Mouse (Mus musculus) stomach, embryonic 14.5 days (tissue): ENCODE measurements around the gene Kansl1. TPM values are rescaled to one million over a fixed set of nuclear protein-coding genes. Genes with fewer than 3 reads are reported as not detected.
"Not testable (repeated sequence)": the region's sequence is repeated elsewhere in the genome, so short reads cannot be mapped to it uniquely, and the experiment has no call there.

Experiments used
- ATAC-seq: fragments of 200-750 bp; cut with Nextera tagmentation; 2 replicates; pipeline ENCODE4 v1.8.0; 2017; ENCODE audit warnings: low read depth, moderate TSS enrichment; ENCODE audit not compliant: insufficient number of reproducible peaks, insufficient read depth, low FRiP score
- H3K27ac ChIP-seq: fragments of 300-500 bp; sonication (generic); 2 replicates; pipeline ENCODE4 v1.5.1; 2014; ENCODE audit warnings: mild to moderate bottlenecking, low read length, moderate library complexity, mixed read lengths
- H3K27me3 ChIP-seq: fragments of 300-500 bp; sonication (generic); 2 replicates; pipeline ENCODE4 v1.6.1; 2014; ENCODE audit warnings: low read length, control low read depth, mixed read lengths; ENCODE audit not compliant: control insufficient read depth, insufficient read depth
- H3K36me3 ChIP-seq: fragments of 300-500 bp; sonication (generic); 2 replicates; pipeline ENCODE4 v1.6.1; 2014; ENCODE audit warnings: mild to moderate bottlenecking, control low read depth, low read length, moderate library complexity, mixed read lengths; ENCODE audit not compliant: control insufficient read depth, insufficient read depth
- H3K4me1 ChIP-seq: fragments of 300-500 bp; sonication (generic); 2 replicates; pipeline ENCODE4 v1.6.1; 2014; ENCODE audit warnings: low read length, control low read depth, mixed read lengths; ENCODE audit not compliant: control insufficient read depth, insufficient read depth
- H3K4me2 ChIP-seq: fragments of 300-500 bp; sonication (generic); replicated peaks from 2 replicates; pipeline ENCODE4 v1.6.1; 2014; ENCODE audit warnings: low read depth, low read length, control low read depth
- H3K4me3 ChIP-seq: fragments of 300-500 bp; sonication (generic); 2 replicates; pipeline ENCODE4 v1.5.1; 2014; ENCODE audit warnings: low read depth, low read length, control low read depth
- H3K9ac ChIP-seq: fragments of 300-500 bp; sonication (generic); replicated peaks from 2 replicates; pipeline ENCODE4 v1.6.1; 2014; ENCODE audit warnings: low read depth, mild to moderate bottlenecking, control low read depth, low read length, moderate library complexity, mixed read lengths
- H3K9me3 ChIP-seq: fragments of 300-500 bp; sonication (generic); 2 replicates; pipeline ENCODE4 v1.6.1; 2016; ENCODE audit warnings: low read depth, low read length, control low read depth; ENCODE audit not compliant: control insufficient read depth
- WGBS: fragments of 180-500 bp; shearing (Covaris S2); extraction: QIAGEN DNeasy Blood & Tissue Kit; methylation state at CpG from one replicate; pipeline ENCODE4 v1.1.7; 2014; 5-methylcytosine and 5-hydroxymethylcytosine counted together
- polyA plus RNA-seq: library from polyadenylated mRNA; unstranded; fragments of >200 nt; fragmentation: Nextera tagmentation; extraction: Ambion mirVana; gene quantifications from 2 replicates; pipeline ENCODE4 v1.2.1, GENCODE M21; 2014

The Kansl1 gene
- polyA plus RNA-seq, 1 experiment from 2014 or later = 28.1 TPM

GRCm38 (mm10) chr11:104461551-104461950, 7.1 kb downstream of the Kansl1 start:
- Histone ChIP-seq H3K4me3 (no peak overlapping the region), H3K36me3 (peaks cover 4% of the 10 kb centered on the region; the same call in 1 of the 2 replicates), H3K9me3 (no peaks in the 10 kb centered on the region), H3K9ac (no peak overlapping the region), H3K27ac (no peak overlapping the region), H3K4me2 (no peak overlapping the region), H3K4me1 (no peaks in the 10 kb centered on the region), H3K27me3 (no peaks in the 10 kb centered on the region)
- ATAC-seq = no peak

- no peaks in the 10 kb centered on the region for H3K4me1 ChIP-seq
- no peak overlapping the region for H3K4me3 ChIP-seq
- no peak overlapping the region for H3K27ac ChIP-seq
- H3K4me2 ChIP-seq = no peak overlapping the region
- H3K9me3 ChIP-seq = no peaks in the 10 kb centered on the region
- H3K9ac ChIP-seq = no peak overlapping the region
- H3K27me3 ChIP-seq = no peaks in the 10 kb centered on the region
- no peak for ATAC-seq
- peaks cover 4% of the 10 kb centered on the region; the same call in 1 of the 2 replicates for H3K36me3 ChIP-seq
- 94% methylated on average over 2 of the region's 2 CpGs for WGBS
Observed at GRCm38 (mm10) chr11:104459671-104460070, 9.0 kb downstream of the Kansl1 start.

GRCm38 (mm10) chr11:104458507-104458906, 10.2 kb downstream of the Kansl1 start:
- Histone ChIP-seq H3K9ac (no peak overlapping the region), H3K4me1 (no peaks in the 10 kb centered on the region), H3K27me3 (no peaks in the 10 kb centered on the region), H3K27ac (no peak overlapping the region), H3K4me2 (no peak overlapping the region), H3K36me3 (peaks cover 4% of the 10 kb centered on the region; the same call in 1 of the 2 replicates), H3K9me3 (no peaks in the 10 kb centered on the region), H3K4me3 (no peak overlapping the region)
- no peak for ATAC-seq
- 78% methylated on average over 2 of the region's 2 CpGs for WGBS

- Histone ChIP-seq H3K4me1 (no peaks in the 10 kb centered on the region), H3K4me2 (no peak overlapping the region), H3K36me3 (no peaks in the 10 kb centered on the region), H3K27me3 (no peaks in the 10 kb centered on the region), H3K4me3 (no peak overlapping the region), H3K9me3 (no peaks in the 10 kb centered on the region), H3K27ac (no peak overlapping the region), H3K9ac (no peak overlapping the region)
- ATAC-seq = no peak
- 90% methylated on average over 1 of the region's 1 CpGs for WGBS
Observed at GRCm38 (mm10) chr11:104452709-104453108, 16.0 kb downstream of the Kansl1 start.

GRCm38 (mm10) chr11:104451239-104451638, 17.4 kb downstream of the Kansl1 start:
- WGBS = 93% methylated on average over 1 of the region's 1 CpGs
- H3K36me3 ChIP-seq = no peaks in the 10 kb centered on the region
- H3K9me3 ChIP-seq = no peaks in the 10 kb centered on the region
- H3K27me3 ChIP-seq = no peaks in the 10 kb centered on the region
- no peak overlapping the region for H3K27ac ChIP-seq
- H3K4me1 ChIP-seq = no peaks in the 10 kb centered on the region
- no peak overlapping the region for H3K4me2 ChIP-seq
- ATAC-seq = no peak
- no peak overlapping the region for H3K4me3 ChIP-seq
- no peak overlapping the region for H3K9ac ChIP-seq

GRCm38 (mm10) chr11:104448499-104448898, 20.2 kb downstream of the Kansl1 start:
- not testable (repeated sequence) for H3K36me3 ChIP-seq, H3K9me3 ChIP-seq, H3K4me1 ChIP-seq, H3K27me3 ChIP-seq, H3K27ac ChIP-seq, H3K9ac ChIP-seq, ATAC-seq, H3K4me2 ChIP-seq, H3K4me3 ChIP-seq
- WGBS = 54% methylated on average over 2 of the region's 2 CpGs

GRCm38 (mm10) chr11:104445538-104445937, 23.1 kb downstream of the Kansl1 start:
- Histone ChIP-seq H3K4me3 (no peak overlapping the region), H3K9ac (no peak overlapping the region), H3K36me3 (no peaks in the 10 kb centered on the region), H3K27ac (no peak overlapping the region), H3K4me2 (no peak overlapping the region), H3K4me1 (peaks cover 4% of the 10 kb centered on the region; the same call in 1 of the 2 replicates), H3K27me3 (no peaks in the 10 kb centered on the region), H3K9me3 (no peaks in the 10 kb centered on the region)
- no peak for ATAC-seq
- WGBS = 74% methylated on average over 2 of the region's 2 CpGs

GRCm38 (mm10) chr11:104445044-104445443, 23.6 kb downstream of the Kansl1 start:
- no peaks in the 10 kb centered on the region for H3K36me3 ChIP-seq
- H3K27me3 ChIP-seq = no peaks in the 10 kb centered on the region
- no peak overlapping the region for H3K9ac ChIP-seq
- H3K4me3 ChIP-seq = no peak overlapping the region
- peaks cover 4% of the 10 kb centered on the region; the same call in 1 of the 2 replicates for H3K4me1 ChIP-seq
- H3K27ac ChIP-seq = no peak overlapping the region
- H3K9me3 ChIP-seq = no peaks in the 10 kb centered on the region
- ATAC-seq = no peak
- no peak overlapping the region for H3K4me2 ChIP-seq
- WGBS = 97% methylated on average over 1 of the region's 1 CpGs

- no peaks in the 10 kb centered on the region for H3K27me3 ChIP-seq
- no peaks in the 10 kb centered on the region for H3K36me3 ChIP-seq
- no peak overlapping the region; the same call in 1 of the 2 replicates for H3K9ac ChIP-seq
- 47% methylated on average over 2 of the region's 2 CpGs for WGBS
- H3K4me2 ChIP-seq = peak overlapping the region; percentile 48
- ATAC-seq = no peak
- H3K4me1 ChIP-seq = peaks cover 9% of the 10 kb centered on the region; the same call in 1 of the 2 replicates
- H3K27ac ChIP-seq = peak overlapping the region; percentile 100; the same call in 1 of the 2 replicates
- H3K4me3 ChIP-seq = peak overlapping the region; percentile 75
- no peaks in the 10 kb centered on the region for H3K9me3 ChIP-seq
Observed at GRCm38 (mm10) chr11:104443359-104443758, 25.3 kb downstream of the Kansl1 start.
